Mouse (Mus musculus) kidney, embryonic 16.5 days (tissue): ENCODE data around the gene Cntnap2. TPM values are rescaled to one million over a fixed set of nuclear protein-coding genes. Genes with fewer than 3 reads are reported as not detected.

Source experiments
- ATAC-seq: fragments of 200-750 bp; cut with Nextera tagmentation; 2 replicates; pipeline ENCODE4 v1.8.0; 2017; ENCODE audit warnings: moderate TSS enrichment; ENCODE audit not compliant: low FRiP score, low TSS enrichment
- H3K27ac ChIP-seq: fragments of 300-500 bp; sonication (generic); 2 replicates; pipeline ENCODE4 v1.5.1; 2014; ENCODE audit warnings: low read length
- H3K27me3 ChIP-seq: fragments of 300-500 bp; sonication (generic); 2 replicates; pipeline ENCODE4 v1.6.1; 2014; ENCODE audit warnings: low read length, control low read depth, mixed read lengths; ENCODE audit not compliant: insufficient read depth
- H3K36me3 ChIP-seq: fragments of 300-500 bp; sonication (generic); 2 replicates; pipeline ENCODE4 v1.6.1; 2014; ENCODE audit warnings: low read length, control low read depth, mixed read lengths; ENCODE audit not compliant: insufficient read depth
- H3K4me1 ChIP-seq: fragments of 300-500 bp; sonication (generic); 2 replicates; pipeline ENCODE4 v1.6.1; 2014; ENCODE audit warnings: low read length, control low read depth, mixed read lengths; ENCODE audit not compliant: insufficient read depth
- H3K4me2 ChIP-seq: fragments of 300-500 bp; sonication (generic); replicated peaks from 2 replicates; pipeline ENCODE4 v1.6.1; 2014; ENCODE audit warnings: low read depth, low read length
- H3K4me3 ChIP-seq: fragments of 300-500 bp; sonication (generic); 2 replicates; pipeline ENCODE4 v1.5.1; 2014; ENCODE audit warnings: mild to moderate bottlenecking, low read length
- H3K9ac ChIP-seq: fragments of 300-500 bp; sonication (generic); replicated peaks from 2 replicates; pipeline ENCODE4 v1.6.1; 2014; ENCODE audit warnings: low read length
- H3K9me3 ChIP-seq: fragments of 300-500 bp; sonication (generic); 2 replicates; pipeline ENCODE4 v1.6.1; 2016; ENCODE audit warnings: low read length, control low read depth
- WGBS: fragments of 180-500 bp; shearing (Covaris S2); extraction: QIAGEN DNeasy Blood & Tissue Kit; methylation state at CpG from one replicate; pipeline ENCODE4 v1.1.7; 2014; 5-methylcytosine and 5-hydroxymethylcytosine counted together
- polyA plus RNA-seq: library from polyadenylated mRNA; unstranded; fragments of >200 nt; fragmentation: Nextera tagmentation; extraction: Ambion mirVana; gene quantifications from 2 replicates; pipeline ENCODE4 v1.2.1, GENCODE M21; 2015

The Cntnap2 gene
- polyA plus RNA-seq, 1 experiment from 2014 or later = 2.2 TPM

DNA sequence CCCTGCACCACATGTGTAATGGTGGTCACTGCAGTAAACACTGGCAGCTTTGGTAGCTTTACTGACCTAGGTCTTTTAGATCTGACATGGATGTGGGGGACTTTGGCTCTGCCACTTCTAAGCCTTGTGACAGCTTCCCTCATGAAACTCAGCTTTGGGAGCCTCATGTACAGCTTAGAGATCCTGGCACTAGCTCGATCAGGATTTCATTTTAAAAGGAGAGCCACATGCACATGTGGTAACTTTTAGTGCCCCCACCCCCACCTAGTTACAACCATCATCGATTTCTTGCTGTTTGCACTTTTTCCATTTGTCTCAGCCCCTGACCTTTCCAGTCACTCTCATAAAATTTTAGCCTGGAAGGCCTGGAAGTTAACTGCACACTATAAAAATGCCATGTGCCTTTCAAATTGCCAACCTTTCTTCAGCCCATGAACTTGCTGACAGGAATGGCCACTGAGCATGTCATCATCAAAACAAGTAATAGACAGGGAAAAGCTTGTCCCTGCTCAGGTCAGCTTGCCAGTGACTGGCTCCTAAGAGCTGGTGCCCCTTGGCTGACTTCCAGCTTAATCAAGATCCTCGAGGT, 2197.9 kb downstream of the Cntnap2 start:
- H3K36me3 ChIP-seq = no peaks in the 10 kb centered on the region
- H3K4me2 ChIP-seq = no peak overlapping the region
- peaks cover 8% of the 10 kb centered on the region for H3K4me1 ChIP-seq
- no peak overlapping the region for H3K4me3 ChIP-seq
- WGBS = 13% methylated on average over 3 of the region's 3 CpGs
- H3K9me3 ChIP-seq = no peaks in the 10 kb centered on the region
- ATAC-seq = no peak
- no peaks in the 10 kb centered on the region for H3K27me3 ChIP-seq
- no peak overlapping the region for H3K27ac ChIP-seq
- H3K9ac ChIP-seq = no peak overlapping the region

DNA sequence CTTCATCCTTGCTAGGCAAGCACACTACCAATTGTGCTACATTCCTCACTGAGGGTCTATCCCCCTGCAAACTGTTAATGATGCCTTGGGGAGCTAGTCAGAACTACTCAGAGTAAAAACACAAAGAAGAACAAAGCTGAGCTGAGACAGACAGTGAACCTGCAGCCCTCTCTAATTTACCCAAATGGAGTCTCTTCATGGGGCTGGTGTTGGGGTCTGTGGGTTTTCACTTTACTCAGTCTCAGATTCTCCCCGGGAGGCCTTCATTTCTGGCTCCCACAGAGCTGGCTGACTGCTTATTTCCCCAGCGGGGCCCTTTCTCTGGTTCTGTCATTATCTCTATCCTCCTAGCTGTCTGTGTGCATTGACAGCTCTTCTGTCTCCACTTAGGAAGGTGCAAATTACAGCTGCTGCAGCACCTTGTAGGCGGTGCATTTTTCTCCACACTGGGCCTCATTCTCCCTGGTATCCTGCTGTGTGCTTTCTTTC, 2200.5 kb downstream of the Cntnap2 start:
- 37% methylated on average over 3 of the region's 3 CpGs for WGBS
- no peak overlapping the region for H3K9ac ChIP-seq
- no peak for ATAC-seq

DNA sequence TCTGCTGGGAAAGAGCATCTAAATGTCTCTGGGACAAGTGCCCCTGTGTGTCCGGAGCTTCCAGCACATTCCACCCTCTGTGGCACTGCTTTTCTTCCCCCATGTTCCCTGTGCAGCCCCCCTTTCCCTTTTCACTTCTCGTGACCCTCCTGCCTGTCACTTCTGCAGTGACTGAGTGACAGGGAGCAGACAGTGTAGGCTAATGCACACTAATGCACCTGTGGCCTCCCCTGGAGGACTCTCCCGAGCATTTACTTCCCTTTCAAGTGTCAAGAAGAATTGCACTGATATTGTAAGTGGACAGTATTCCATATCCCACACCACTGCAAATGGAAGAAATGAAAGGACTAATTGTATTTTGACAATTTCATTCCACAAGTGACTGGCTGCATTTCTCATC, 2208.1 kb downstream of the Cntnap2 start:
- Histone ChIP-seq H3K4me1 (no peaks in the 10 kb centered on the region), H3K9ac (no peak overlapping the region), H3K4me2 (no peak overlapping the region), H3K27ac (no peak overlapping the region), H3K36me3 (no peaks in the 10 kb centered on the region), H3K4me3 (no peak overlapping the region), H3K9me3 (no peaks in the 10 kb centered on the region), H3K27me3 (no peaks in the 10 kb centered on the region)
- no peak for ATAC-seq
- 53% methylated on average over 3 of the region's 3 CpGs for WGBS

More for the DNA sequence above, 2200.5 kb downstream of the Cntnap2 start:
- Histone ChIP-seq H3K9me3 (no peaks in the 10 kb centered on the region), H3K4me3 (no peak overlapping the region), H3K27me3 (no peaks in the 10 kb centered on the region), H3K27ac (no peak overlapping the region), H3K4me2 (no peak overlapping the region), H3K36me3 (no peaks in the 10 kb centered on the region), H3K4me1 (peaks cover 8% of the 10 kb centered on the region)

DNA sequence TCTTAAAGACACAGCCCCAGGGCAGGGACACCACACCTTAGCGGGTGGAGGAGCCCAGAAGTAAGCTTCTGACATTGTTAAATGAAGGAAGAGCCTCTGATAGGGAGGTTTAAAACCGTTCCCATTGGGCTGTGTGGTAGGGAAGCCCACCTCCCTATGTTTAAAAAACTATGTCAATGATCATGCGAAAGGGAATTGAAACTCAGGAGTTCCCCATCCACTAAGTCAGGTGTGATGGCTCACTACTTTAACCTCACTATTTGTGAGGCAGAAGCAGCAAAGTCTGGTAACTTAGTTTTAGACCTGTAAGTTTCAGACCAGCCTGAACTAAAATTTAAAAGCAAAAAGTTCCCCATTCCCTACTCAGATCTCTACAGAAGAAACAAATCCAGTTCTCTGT, 2210.3 kb downstream of the Cntnap2 start:
- 77% methylated on average over 3 of the region's 3 CpGs for WGBS
- H3K4me3 ChIP-seq = no peak overlapping the region

DNA sequence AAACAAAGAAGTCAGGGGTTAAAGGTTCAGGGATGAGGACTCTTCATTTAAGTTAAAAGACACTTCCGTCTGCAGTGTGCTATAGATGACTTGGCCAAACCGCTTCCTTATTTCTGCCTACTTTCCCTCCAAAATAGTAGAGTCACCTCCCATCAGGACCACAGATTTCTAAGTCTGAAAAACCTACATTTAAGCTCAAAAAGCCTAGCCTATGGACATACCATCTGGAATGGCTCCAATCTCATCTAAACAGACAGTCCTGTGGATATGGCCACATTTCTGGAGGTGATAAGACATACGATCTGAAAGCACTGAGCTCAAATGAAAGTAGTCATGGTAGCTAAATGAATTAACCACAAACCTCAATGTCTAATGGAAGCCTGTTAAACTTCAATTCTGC, 2212.4 kb downstream of the Cntnap2 start:
- WGBS = 83% methylated on average over 3 of the region's 3 CpGs
- H3K9me3 ChIP-seq = no peaks in the 10 kb centered on the region
- no peaks in the 10 kb centered on the region for H3K27me3 ChIP-seq
- ATAC-seq = no peak
- no peak overlapping the region for H3K4me2 ChIP-seq
- H3K36me3 ChIP-seq = no peaks in the 10 kb centered on the region
- no peak overlapping the region for H3K9ac ChIP-seq
- H3K4me1 ChIP-seq = no peaks in the 10 kb centered on the region
- H3K27ac ChIP-seq = no peak overlapping the region
- H3K4me3 ChIP-seq = no peak overlapping the region

More for the DNA sequence above, 2210.3 kb downstream of the Cntnap2 start:
- Histone ChIP-seq H3K4me1 (no peaks in the 10 kb centered on the region), H3K27ac (no peak overlapping the region), H3K27me3 (no peaks in the 10 kb centered on the region), H3K9ac (no peak overlapping the region), H3K36me3 (no peaks in the 10 kb centered on the region), H3K4me2 (no peak overlapping the region), H3K9me3 (no peaks in the 10 kb centered on the region)
- ATAC-seq = no peak

DNA sequence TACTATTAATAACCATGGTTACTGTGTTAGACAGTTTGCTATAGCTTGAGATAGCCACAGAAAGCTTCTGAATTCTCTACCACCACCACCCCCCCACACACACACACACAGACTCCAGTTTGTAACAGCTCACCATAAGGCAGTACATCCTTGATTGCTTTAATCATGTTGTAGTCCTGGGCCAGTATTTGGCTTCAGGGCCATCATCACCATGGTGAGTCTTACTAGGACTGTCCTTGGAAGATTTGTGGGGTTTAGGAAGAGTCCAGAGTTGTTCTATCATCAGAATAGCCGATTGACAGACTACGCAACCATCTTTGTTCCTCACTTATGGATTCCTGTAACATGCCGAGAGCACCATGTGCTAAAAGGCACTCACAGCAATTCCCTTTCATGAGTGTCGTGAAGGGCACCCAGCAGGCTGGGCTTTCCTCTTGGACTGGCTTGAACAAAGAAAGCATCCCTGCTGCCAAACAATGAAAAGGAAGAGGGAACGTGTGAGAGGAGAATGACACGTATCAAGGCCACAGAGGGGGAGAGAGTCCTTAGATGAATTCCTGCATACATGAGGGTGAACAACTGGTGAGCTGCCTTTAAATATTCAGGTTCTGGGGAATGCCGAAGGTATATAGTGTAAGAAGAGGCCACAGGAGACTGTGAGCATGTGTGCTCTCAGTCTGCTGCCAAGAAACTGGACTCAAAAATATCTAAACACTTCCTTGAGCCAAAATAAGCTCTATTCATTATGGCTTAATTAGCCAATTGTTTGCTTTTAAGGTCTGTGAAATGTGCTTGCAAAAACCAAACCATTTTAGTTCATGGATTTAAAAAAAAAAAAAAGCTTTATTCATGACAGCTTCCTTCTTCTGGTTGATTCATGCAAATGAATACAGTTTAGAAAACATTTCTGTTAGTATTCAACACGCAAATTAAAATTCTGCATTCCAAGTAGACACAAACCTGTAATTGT, 2213.7 kb downstream of the Cntnap2 start:
- ATAC-seq = no peak
- Histone ChIP-seq H3K4me1 (no peaks in the 10 kb centered on the region), H3K9ac (no peak overlapping the region), H3K9me3 (no peaks in the 10 kb centered on the region), H3K36me3 (no peaks in the 10 kb centered on the region), H3K27me3 (no peaks in the 10 kb centered on the region), H3K4me3 (no peak overlapping the region), H3K4me2 (no peak overlapping the region), H3K27ac (no peak overlapping the region)
- WGBS = 63% methylated on average over 8 of the region's 8 CpGs

DNA sequence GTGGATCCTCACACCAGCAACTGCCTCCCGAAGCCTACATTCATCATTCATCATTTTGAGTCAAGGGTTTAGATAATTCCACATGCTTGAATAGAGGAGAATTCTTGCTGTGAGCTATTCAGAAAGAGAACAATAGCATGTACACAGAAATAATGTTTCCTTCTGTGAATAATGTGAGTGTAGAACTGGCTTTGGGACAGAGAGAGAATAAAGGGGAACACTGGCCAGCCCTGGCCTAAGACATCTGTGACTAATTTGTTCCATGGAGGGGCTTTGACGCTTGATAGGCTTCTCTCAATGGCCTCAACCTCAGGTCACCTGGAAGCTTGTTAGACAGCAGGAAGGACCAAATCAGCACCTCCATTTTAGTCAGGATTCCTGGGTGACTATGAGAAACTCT, 2215.9 kb downstream of the Cntnap2 start:
- Histone ChIP-seq H3K27me3 (no peaks in the 10 kb centered on the region), H3K4me3 (no peak overlapping the region), H3K9ac (no peak overlapping the region), H3K4me1 (no peaks in the 10 kb centered on the region), H3K4me2 (no peak overlapping the region), H3K36me3 (no peaks in the 10 kb centered on the region), H3K9me3 (no peaks in the 10 kb centered on the region), H3K27ac (no peak overlapping the region)
- 75% methylated on average over 2 of the region's 2 CpGs for WGBS
- no peak for ATAC-seq

DNA sequence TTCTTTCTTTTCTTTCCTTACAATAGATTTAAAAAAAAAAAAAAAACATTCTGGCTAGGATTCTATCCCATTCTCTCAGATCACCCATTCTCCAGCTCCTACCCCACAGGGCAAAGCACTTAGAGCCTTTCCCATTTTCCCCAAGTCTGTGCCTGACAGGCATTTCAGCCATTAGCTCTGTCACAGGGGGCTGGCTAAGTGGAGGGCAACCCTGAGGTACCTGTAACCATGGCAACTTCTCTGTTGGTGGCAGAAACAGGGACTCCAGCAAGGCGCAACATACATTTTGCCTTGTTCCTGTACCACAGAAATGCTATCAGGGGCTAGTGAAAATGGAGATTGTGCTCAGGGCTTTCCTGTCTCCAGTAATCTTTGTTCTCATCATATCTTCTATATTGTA, 2220.0 kb downstream of the Cntnap2 start:
- no peaks in the 10 kb centered on the region for H3K36me3 ChIP-seq
- H3K9me3 ChIP-seq = no peaks in the 10 kb centered on the region
- no peak overlapping the region for H3K4me3 ChIP-seq
- no peak overlapping the region for H3K4me2 ChIP-seq
- no peaks in the 10 kb centered on the region for H3K27me3 ChIP-seq
- H3K4me1 ChIP-seq = no peaks in the 10 kb centered on the region
- no peak overlapping the region for H3K27ac ChIP-seq
- WGBS = 54% methylated on average over 1 of the region's 1 CpGs
- no peak overlapping the region for H3K9ac ChIP-seq
- no peak for ATAC-seq

DNA sequence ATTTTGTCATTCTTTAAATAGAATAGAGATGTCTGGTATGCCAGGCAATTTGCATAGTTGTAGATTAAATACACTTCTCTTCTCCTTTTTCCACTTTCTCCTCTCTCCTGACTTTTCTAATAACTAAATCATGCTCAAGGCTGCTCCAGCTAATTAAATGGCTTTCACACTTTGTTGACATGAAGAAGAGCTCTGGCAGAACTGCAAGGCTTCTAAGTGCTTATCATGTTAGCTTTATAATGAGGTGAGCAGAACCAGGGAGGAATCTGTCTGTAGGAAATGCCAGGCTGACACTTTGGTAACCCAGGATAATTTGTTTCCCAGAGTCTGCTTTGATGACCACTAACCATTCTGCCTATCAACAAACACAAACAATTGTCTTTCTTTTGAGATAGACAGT, 2222.4 kb downstream of the Cntnap2 start:
- H3K36me3 ChIP-seq = no peaks in the 10 kb centered on the region
- H3K4me2 ChIP-seq = no peak overlapping the region
- no peaks in the 10 kb centered on the region for H3K9me3 ChIP-seq
- H3K4me1 ChIP-seq = 0 out of 2 replicates have a peak, but pooled peaks cover 3% of the 10 kb centered on the region
- no peak overlapping the region for H3K27ac ChIP-seq
- ATAC-seq = no peak
- H3K9ac ChIP-seq = no peak overlapping the region
- H3K27me3 ChIP-seq = no peaks in the 10 kb centered on the region
- H3K4me3 ChIP-seq = no peak overlapping the region

DNA sequence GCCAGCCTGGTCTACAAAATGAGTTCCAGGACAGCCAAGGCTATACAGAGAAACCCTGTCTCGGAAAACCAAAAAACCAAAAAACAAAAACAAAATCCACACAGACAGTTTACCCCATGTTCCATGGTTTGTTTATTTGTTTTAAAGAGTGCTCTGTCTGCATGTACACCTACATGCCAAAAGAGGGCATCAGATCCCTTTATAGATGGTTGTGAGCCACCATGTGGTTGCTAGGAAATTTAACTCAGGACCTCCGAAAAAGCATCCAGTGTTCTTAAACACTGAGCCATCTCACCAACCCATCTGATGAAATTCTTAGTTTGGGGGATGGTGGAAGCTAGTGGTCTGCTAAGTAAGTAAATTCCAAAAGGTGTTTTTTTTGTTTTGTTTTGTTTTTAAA, 2225.6 kb downstream of the Cntnap2 start:
- H3K9ac ChIP-seq = no peak overlapping the region
- no peaks in the 10 kb centered on the region for H3K9me3 ChIP-seq
- H3K27me3 ChIP-seq = no peaks in the 10 kb centered on the region
- WGBS = 59% methylated on average over 2 of the region's 2 CpGs
- H3K4me1 ChIP-seq = 0 out of 2 replicates have a peak, but pooled peaks cover 3% of the 10 kb centered on the region
- ATAC-seq = no peak
- H3K36me3 ChIP-seq = no peaks in the 10 kb centered on the region
- H3K27ac ChIP-seq = no peak overlapping the region
- no peak overlapping the region for H3K4me2 ChIP-seq
- no peak overlapping the region for H3K4me3 ChIP-seq
